In genomic region chr5:151117846-151118245, GRCm38 (mm10) we compare ENCODE assay signal across 25 mouse cellular contexts.
DNase-seq lines count a peak whose midpoint lies in the region; ATAC-seq and TF ChIP-seq lines count a peak whose summit lies in the region.
"Had no signal": no experiment of that assay in that cellular context is flagged by ENCODE, and none has a peak within 500 bp of the region (broad histone marks: within the 10 kb centered on the region; RNA-seq: fewer than 3 reads in every experiment).

No protein-coding gene starts in this region.

- no peak overlapping the region for H3K4me2 ChIP-seq in heart, embryonic 16.5 days (ENCODE audit: low read depth, low read length)
- H3K4me2 ChIP-seq in lung, embryonic 14.5 days = no peak overlapping the region
- H3K4me2 ChIP-seq in myocyte (ENCODE audit: low read depth) = no peak overlapping the region
- H3K4me2 ChIP-seq: embryonic facial prominence, embryonic 12.5 days; forebrain, embryonic 12.5 days; heart, embryonic 13.5 days; intestine, embryonic 15.5 days; liver, embryonic 12.5 days; midbrain, embryonic 13.5 days; neural tube, embryonic 12.5 days had no signal

- no peaks in the 10 kb centered on the region for H3K36me3 ChIP-seq in heart, embryonic 16.5 days (ENCODE audit: control insufficient read depth, insufficient read depth)
- H3K36me3 ChIP-seq in lung, embryonic 14.5 days (ENCODE audit: insufficient read depth) = no peaks in the 10 kb centered on the region
- no peaks in the 10 kb centered on the region for H3K36me3 ChIP-seq in C2C12 (ENCODE audit: control insufficient read depth, insufficient read depth)
- H3K36me3 ChIP-seq in myocyte (ENCODE audit: control insufficient read depth, insufficient read depth) = no peaks in the 10 kb centered on the region
- H3K36me3 ChIP-seq: embryonic facial prominence, embryonic 12.5 days; forebrain, embryonic 12.5 days; heart, embryonic 13.5 days; hindbrain, embryonic 10.5 days; intestine, embryonic 15.5 days; liver, embryonic 12.5 days; midbrain, embryonic 13.5 days; neural tube, embryonic 12.5 days had no signal

- H3ac ChIP-seq in C2C12 (ENCODE audit: control insufficient read depth, insufficient read length, low read depth) = no peak overlapping the region
- no peak overlapping the region for H3ac ChIP-seq in myocyte (ENCODE audit: control insufficient read depth, insufficient read length)

- no peak for TF ChIP-seq CTCF in lung, embryonic 14.5 days (IDR thresholded peaks at IDR 0.05; ENCODE audit: low read depth)
- no peak for TF ChIP-seq CTCF in C2C12 (IDR thresholded peaks at IDR 0.05; ENCODE audit: control insufficient read depth, insufficient read depth, insufficient read length)

- no peak for DNase-seq in heart, adult 18-20 months
- peak; percentile 71 for DNase-seq in lung, embryonic 14.5 days
- no peak for DNase-seq in lung, postnatal 4 days
- no peak for DNase-seq in gastrocnemius, adult 8-10 months (ENCODE audit: low spot score in 2 of 2)
- DNase-seq: adrenal gland, adult 2 months; cerebellum, adult 11-12 months; cerebellum, postnatal 10 days; kidney, postnatal 25 days; lung, postnatal 14 days; thymus, postnatal 14 days had no signal

- H3K4me1 ChIP-seq in heart, embryonic 16.5 days (ENCODE audit: control insufficient read depth, insufficient read depth, low read length) = no peaks in the 10 kb centered on the region
- no peaks in the 10 kb centered on the region for H3K4me1 ChIP-seq in lung, embryonic 14.5 days (ENCODE audit: insufficient read depth)
- H3K4me1 ChIP-seq: embryonic facial prominence, embryonic 12.5 days; forebrain, embryonic 12.5 days; hindbrain, embryonic 10.5 days; liver, embryonic 12.5 days; megakaryocyte, embryonic 14.5 days; midbrain, embryonic 13.5 days; neural tube, embryonic 12.5 days had no signal

- H3K9me3 ChIP-seq in heart, embryonic 16.5 days (replicated peaks; ENCODE audit: control insufficient read depth, low read length) = no peaks in the 10 kb centered on the region
- H3K9me3 ChIP-seq in lung, embryonic 14.5 days (ENCODE audit: low read depth, low read length) = no peaks in the 10 kb centered on the region
- H3K9me3 ChIP-seq: embryonic facial prominence, embryonic 12.5 days; forebrain, embryonic 12.5 days; heart, embryonic 13.5 days; hindbrain, embryonic 10.5 days; intestine, embryonic 15.5 days; liver, embryonic 12.5 days; midbrain, embryonic 13.5 days; neural tube, embryonic 12.5 days had no signal

- no peak for TF ChIP-seq POLR2A in myocyte (IDR thresholded peaks at IDR 0.05; ENCODE audit: insufficient read length, low read depth)

- no peak overlapping the region for H3K9ac ChIP-seq in heart, embryonic 16.5 days (ENCODE audit: low read length)
- no peak overlapping the region for H3K9ac ChIP-seq in lung, embryonic 14.5 days
- H3K9ac ChIP-seq: embryonic facial prominence, embryonic 12.5 days; forebrain, embryonic 12.5 days; heart, embryonic 13.5 days; intestine, embryonic 15.5 days; liver, embryonic 12.5 days; midbrain, embryonic 13.5 days; neural tube, embryonic 12.5 days had no signal

- H3K79me3 ChIP-seq in C2C12 (ENCODE audit: low read depth) = peaks cover 27% of the 10 kb centered on the region

- H3K27me3 ChIP-seq in heart, embryonic 16.5 days (ENCODE audit: control insufficient read depth, insufficient read depth, low read length) = no peaks in the 10 kb centered on the region
- no peaks in the 10 kb centered on the region for H3K27me3 ChIP-seq in lung, embryonic 14.5 days (ENCODE audit: insufficient read depth, low read length)
- H3K27me3 ChIP-seq in C2C12 (ENCODE audit: control insufficient read depth, insufficient read depth, insufficient read length) (no peaks in the 10 kb centered on the region), myocyte (ENCODE audit: control insufficient read depth, insufficient read depth, insufficient read length) (no peaks in the 10 kb centered on the region)
- H3K27me3 ChIP-seq: embryonic facial prominence, embryonic 12.5 days; forebrain, embryonic 12.5 days; heart, embryonic 13.5 days; intestine, embryonic 15.5 days; liver, embryonic 12.5 days; megakaryocyte, embryonic 14.5 days; midbrain, embryonic 13.5 days; neural tube, embryonic 12.5 days had no signal

- peak; percentile 45; the same call in 1 of the 2 replicates for ATAC-seq in heart, embryonic 16.5 days (replicated peaks; ENCODE audit: extremely low read depth, insufficient read depth, low FRiP score)
- peak; percentile 23; the same call in 1 of the 2 replicates for ATAC-seq in lung, embryonic 14.5 days (ENCODE audit: insufficient read depth)
- ATAC-seq: hindbrain, embryonic 16.5 days; intestine, embryonic 15.5 days; liver, embryonic 12.5 days; midbrain, embryonic 13.5 days had no signal

- H3K4me3 ChIP-seq in heart, embryonic 16.5 days (ENCODE audit: low read length) = no peak overlapping the region
- no peak overlapping the region for H3K4me3 ChIP-seq in lung, embryonic 14.5 days (ENCODE audit: low read depth, low read length)
- H3K4me3 ChIP-seq in C2C12 (ENCODE audit: insufficient read depth, poor library complexity, severe bottlenecking) (no peak overlapping the region), myocyte (no peak overlapping the region)
- H3K4me3 ChIP-seq: embryonic facial prominence, embryonic 12.5 days; erythroblast, embryonic 14.5 days; forebrain, embryonic 12.5 days; heart, embryonic 13.5 days; hindbrain, embryonic 10.5 days; intestine, embryonic 15.5 days; layer of hippocampus, adult 2 months; liver, embryonic 12.5 days; megakaryocyte, embryonic 14.5 days; midbrain, embryonic 13.5 days; neural tube, embryonic 12.5 days had no signal

- H3K27ac ChIP-seq in heart, embryonic 16.5 days (ENCODE audit: low read length) = no peak overlapping the region
- no peak overlapping the region for H3K27ac ChIP-seq in lung, embryonic 14.5 days (ENCODE audit: low read depth)
- H3K27ac ChIP-seq: embryonic facial prominence, embryonic 12.5 days; forebrain, embryonic 12.5 days; heart, embryonic 13.5 days; hindbrain, embryonic 10.5 days; intestine, embryonic 15.5 days; layer of hippocampus, adult 2 months; liver, embryonic 12.5 days; midbrain, embryonic 13.5 days; neural tube, embryonic 12.5 days had no signal

- 59% methylated on average over 2 of the region's 2 CpGs for WGBS in heart, embryonic 16.5 days
- WGBS in lung, embryonic 14.5 days = 58% methylated on average over 2 of the region's 2 CpGs

- H3K79me2 ChIP-seq in C2C12 (ENCODE audit: control insufficient read depth, insufficient read depth) (peaks cover 85% of the 10 kb centered on the region), myocyte (ENCODE audit: control insufficient read depth, insufficient read depth) (peaks cover 88% of the 10 kb centered on the region)

TF ChIP-seq in C2C12, 6 proteins besides CTCF, POLR2A, EP300 and RAD21:
- TF ChIP-seq CEBPB (IDR thresholded peaks at IDR 0.05; ENCODE audit: low read depth) = peak; percentile 53
- no peak for TF ChIP-seq MYOD1 (IDR thresholded peaks at IDR 0.05; ENCODE audit: control insufficient read depth, insufficient read length, low read depth)
- TF ChIP-seq MYOG (IDR thresholded peaks at IDR 0.05; ENCODE audit: control insufficient read depth, extremely low read depth, insufficient read length) = no peak
- no peak for TF ChIP-seq MAX (IDR thresholded peaks at IDR 0.05)
TF ChIP-seq in C2C12: peak in this region for 1.

TF ChIP-seq in myocyte, 11 proteins besides CTCF, POLR2A, EP300 and RAD21:
- TF ChIP-seq CEBPB (IDR thresholded peaks at IDR 0.05; ENCODE audit: insufficient read depth, poor library complexity, severe bottlenecking) = peak; percentile 39; the same call in 1 of the 2 replicates
- no peak for TF ChIP-seq TCF12 (IDR thresholded peaks at IDR 0.05; ENCODE audit: insufficient read depth, poor library complexity, severe bottlenecking)
TF ChIP-seq in myocyte: peak in this region for 1.
